Mouse (Mus musculus): Measurements from ENCODE around the gene Slc43a1.

The Slc43a1 gene

DNA sequence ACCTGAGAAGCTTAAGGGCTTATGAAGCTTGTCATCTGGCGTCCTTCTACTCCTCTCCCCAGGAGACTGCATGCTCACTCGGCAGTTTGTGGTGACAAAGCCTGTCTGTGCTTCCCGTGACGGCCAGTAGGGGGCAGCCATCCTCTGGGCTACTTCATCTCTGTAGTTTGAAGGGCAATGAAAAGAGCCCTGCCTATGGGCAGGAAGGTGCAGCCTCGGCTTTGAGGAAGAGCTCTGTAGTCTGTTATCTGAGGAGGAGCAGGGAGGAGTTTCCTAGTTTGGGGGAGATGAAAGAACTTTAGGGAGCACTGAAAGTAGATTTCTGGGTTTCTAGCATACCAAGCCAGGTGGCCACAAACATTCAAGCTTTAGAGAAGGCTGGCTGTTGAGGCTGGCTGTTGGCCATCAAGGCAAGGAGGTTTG lies 29.9 kb downstream of the Slc43a1 start:
- DNase-seq (ENCODE audit: low spot score) = no peak

DNA sequence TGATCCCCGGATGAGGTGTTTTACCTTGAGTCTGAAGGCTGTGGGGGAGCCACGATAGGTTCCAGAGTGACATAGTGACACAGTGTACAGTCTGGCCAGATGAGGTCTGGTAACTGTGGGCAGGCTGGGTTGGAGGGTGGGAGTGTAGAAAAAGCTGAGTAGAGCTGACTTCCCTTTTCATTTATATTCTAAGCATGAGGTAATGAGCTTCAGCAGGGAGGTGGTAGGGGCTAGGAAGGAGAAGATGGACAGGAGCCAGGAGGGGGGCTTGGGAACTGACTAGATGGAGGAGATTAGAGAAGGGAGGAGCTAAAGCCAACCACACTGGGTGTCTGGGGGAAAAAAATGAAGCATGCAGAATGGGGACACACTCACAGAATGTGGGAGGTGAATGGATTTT lies 30.3 kb downstream of the Slc43a1 start:
- DNase-seq (ENCODE audit: low spot score) = no peak

GRCm38 (mm10) chr2:84870623-84871160 lies 32.0 kb downstream of the Slc43a1 start:
- DNase-seq (ENCODE audit: low spot score) = no peak

DNA sequence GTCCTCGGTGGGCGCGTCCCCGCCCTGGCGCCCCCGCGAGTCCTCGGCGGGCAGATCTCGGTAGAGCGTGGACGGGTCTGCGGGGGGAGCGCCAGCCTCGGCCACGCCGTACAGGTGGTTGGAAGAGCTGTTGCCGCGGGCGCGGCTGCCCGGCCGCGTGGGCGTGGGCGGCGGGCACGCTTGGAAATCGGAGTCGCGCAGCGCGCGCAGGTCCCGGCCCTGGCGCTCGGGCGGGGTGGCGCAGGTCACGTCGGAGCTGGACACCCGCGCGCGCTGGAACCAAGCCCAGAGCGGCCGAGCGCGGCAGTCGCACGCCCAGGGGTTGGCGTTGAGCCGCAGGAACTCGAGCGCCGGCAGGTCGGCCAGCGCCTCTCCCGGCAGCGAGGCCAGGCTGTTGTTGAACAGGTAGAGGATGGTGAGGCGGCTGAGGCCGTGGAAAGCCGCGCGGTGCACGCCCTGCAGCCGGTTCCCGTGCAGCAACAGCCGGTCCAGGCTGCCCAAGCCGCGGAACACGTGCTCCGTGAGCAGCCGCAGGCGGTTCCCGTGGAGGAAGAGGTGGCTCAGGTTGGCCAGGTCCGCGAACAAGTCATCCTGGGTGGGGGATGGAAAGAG lies 33.6 kb downstream of the Slc43a1 start:
- DNase-seq (ENCODE audit: low spot score) = no peak

GRCm38 (mm10) chr2:84875842-84876241 lies 37.2 kb downstream of the Slc43a1 start:
- DNase-seq (ENCODE audit: low spot score) = no peak

GRCm38 (mm10) chr2:84880590-84880989 lies 41.9 kb downstream of the Slc43a1 start:
- DNase-seq (ENCODE audit: low spot score) = no peak

DNA sequence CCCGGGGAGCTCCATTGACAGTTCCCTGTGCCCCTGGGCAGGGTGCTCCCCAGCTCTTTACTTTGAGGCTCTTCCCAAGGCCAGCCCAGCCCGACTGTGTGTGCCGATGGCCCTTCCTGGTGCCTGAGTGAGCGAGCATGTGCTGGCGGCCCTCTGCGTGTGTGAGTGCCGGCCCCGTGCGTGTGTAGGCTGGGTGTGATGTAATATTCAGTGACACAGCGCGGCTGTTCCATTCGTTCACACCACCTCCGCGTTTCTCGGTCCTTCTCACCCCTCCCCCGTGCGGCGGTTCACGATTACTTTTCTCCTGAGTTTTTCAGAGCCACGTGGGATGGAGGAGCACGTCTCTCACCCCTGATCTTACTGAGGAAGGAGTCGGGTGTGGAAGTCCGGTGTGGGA lies 44.0 kb downstream of the Slc43a1 start:
- DNase-seq (ENCODE audit: low spot score) = no peak

DNA sequence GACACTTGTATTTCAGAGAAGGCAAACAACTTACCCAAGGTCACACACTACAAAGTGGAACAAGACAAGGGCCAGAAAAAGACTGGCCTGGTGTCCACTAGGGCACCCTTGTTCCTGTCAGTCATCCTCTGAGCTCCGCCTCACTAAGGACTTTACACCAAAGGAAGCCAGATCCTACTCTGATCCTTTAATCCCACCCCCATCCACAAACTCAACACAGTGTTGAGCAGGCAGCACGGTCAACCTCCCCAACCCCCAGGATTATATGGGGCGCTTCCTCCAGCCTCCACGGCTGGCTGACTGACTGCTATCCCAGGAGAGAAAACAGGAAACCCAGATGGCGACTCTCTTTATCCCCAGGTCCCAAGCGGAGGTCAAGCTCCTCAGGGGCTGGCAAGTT lies 44.4 kb downstream of the Slc43a1 start:
- no peak for DNase-seq (ENCODE audit: low spot score)

- no peak for DNase-seq (ENCODE audit: low spot score)
These were observed 44.9 kb downstream of the Slc43a1 start for GRCm38 (mm10) chr2:84883530-84883929.

- no peak for DNase-seq (ENCODE audit: low spot score)
These were observed 45.3 kb downstream of the Slc43a1 start for GRCm38 (mm10) chr2:84883942-84884341.

GRCm38 (mm10) chr2:84884611-84885010 lies 46.0 kb downstream of the Slc43a1 start:
- no peak for DNase-seq (ENCODE audit: low spot score)

- DNase-seq (ENCODE audit: low spot score) = no peak
These were observed 46.7 kb downstream of the Slc43a1 start for GRCm38 (mm10) chr2:84885084-84886055.

DNA sequence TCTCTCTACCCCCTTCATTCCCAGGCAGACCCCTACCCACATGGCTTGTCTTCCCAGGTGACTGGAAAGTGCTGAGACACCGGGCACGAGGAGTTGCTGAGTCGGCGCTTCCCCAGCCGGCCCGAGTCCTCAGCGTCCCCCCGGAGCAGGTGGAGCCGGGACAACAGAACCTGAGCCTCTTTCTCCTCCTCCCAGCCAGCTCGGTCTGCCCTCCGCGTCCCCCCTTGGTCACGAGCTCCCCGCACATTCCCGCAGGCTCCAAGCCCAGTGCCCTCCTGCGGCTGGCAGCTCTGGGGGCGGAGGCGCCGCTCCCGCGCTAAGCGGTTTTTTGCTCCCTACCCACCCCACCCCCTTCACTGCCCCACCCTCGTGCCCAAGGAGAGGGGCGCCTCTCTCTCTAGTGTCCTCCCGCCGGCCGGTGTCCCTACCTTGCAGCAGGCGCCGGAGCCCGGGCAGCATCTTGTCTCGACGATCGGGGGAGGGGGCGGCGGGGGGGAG lies 47.6 kb downstream of the Slc43a1 start, which contains the start of gene Rtn4rl2:
TSS of gene Rtn4rl2 (minus strand) at position 477 of the 498 bp plus-strand sequence.
- DNase-seq (ENCODE audit: low spot score) = no peak

GRCm38 (mm10) chr2:84886821-84887281 lies 48.2 kb downstream of the Slc43a1 start:
- DNase-seq (ENCODE audit: low spot score) = no peak

- DNase-seq (ENCODE audit: low spot score) = no peak
These were observed 49.0 kb downstream of the Slc43a1 start for GRCm38 (mm10) chr2:84887411-84888271.

DNA sequence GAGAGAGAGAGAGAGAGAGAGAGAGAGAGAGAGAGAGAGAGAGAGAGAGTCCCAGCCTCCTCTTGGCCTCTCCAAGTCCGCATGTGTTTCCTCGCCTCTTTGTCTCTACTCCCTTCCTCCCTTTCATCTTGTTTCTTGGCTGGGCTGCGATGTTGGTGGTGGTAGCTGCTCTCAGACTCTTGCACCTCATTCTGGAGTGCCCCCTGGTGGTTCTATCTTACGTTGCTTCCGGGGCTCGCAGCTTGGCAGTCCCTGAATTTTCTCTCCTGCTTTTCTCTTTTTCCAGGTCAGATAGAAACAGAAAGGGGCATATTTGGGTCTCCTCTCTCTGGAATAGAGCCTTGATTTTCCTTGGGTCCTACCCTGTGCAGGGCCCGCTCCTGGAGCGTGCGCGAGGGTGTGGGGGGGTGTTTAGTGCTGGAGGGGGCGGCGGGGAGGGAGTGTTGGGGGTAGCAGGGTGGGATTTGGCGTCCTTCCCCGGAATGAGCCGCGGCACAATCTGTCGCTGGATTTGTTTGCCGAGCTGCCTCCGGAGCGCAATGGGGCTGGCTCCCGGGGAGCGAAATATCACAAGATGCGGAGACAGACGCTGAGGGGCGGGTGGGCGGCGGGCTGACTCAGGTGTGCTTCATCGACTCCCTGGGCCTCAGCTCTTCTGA lies 50.1 kb downstream of the Slc43a1 start:
- DNase-seq (ENCODE audit: low spot score) = no peak

DNA sequence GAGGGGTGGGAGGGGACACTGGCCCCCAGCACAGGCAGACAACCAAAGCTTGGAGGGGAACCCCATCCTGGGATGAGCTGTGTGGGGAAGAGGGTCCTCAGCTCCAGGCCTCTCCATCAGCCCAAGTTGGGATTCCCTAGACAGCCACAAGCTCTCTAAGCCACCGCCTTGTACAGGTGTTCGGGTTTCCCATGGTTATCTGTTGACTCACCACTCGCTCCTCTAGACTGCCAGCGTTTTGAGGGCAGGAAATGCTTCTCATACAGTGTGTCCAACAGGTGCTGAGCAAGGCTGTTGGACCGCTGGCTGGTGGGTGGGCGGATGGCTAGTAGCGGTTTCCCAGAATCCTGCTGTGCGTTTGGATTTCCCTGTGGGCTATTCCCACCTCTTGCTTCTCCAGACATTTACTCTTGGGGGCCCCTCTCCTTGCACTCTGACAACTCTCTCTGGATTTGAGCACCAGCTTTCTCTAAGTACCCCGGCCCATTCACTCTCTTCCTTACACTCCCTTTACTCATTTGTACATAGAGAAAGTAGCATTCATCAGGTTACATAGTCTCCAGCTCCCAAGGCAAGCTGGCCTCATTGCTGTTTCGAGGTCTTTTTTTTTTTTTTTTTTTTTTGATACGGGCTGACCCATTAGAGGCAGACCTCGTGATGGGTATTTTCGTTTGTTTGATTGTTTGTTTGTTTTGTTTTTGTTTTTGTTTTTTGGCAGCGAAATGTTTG lies 50.8 kb downstream of the Slc43a1 start:
- DNase-seq (ENCODE audit: low spot score) = no peak

DNA sequence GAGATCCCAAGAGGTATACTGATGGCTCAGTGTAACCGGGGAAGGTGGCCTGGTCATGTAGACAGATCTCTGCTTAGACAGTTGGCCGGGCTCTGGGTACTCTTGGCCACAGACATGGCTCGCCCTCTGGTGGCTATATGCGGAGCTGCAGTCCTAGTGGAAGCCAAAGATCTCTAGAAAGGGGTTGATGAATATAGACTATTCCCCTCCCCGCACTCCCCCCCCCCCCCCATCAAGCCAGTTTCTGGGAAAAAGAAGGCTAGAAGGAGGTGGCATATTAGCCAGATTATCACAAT lies 51.3 kb downstream of the Slc43a1 start:
- DNase-seq (ENCODE audit: low spot score) = no peak

- DNase-seq (ENCODE audit: low spot score) = no peak
These were observed 54.7 kb downstream of the Slc43a1 start for GRCm38 (mm10) chr2:84893359-84893758.

DNA sequence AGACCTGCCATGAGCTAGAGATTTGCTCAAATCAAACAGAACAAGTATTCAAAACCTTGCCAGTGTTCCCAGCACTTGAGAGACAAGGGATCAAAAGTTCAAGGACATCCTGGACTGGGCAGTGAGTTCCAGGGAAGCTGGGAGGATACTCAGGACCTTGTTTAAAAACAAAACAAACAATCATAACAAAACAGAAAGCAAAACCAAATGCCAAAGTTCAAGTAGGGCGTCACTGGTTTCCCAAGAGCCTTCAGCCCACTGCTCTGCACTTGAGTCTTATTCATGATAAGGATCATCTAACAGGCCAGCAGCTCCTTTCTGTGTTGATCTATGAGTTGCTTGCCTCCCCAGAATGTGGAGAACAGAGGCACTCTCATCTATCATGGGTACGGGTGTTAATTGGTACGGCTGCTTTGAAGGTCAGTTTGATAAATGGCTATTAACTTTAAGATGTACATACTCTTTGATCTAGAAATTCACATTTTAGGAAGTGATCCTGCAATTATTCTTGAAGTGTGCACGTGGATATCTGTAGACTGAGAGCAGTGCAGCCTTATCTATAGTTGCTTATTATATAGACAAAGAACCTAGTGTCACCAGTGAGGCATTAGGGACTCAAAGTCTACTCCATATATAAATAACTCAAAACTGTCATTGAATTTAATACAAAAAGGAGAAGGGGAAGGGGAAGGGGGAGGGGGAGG lies 57.0 kb downstream of the Slc43a1 start:
- DNase-seq (ENCODE audit: low spot score) = no peak
